Mouse (Mus musculus) hindbrain, embryonic 13.5 days (tissue): ENCODE measurements around the gene Sh3gl1. TPM values are rescaled to one million over a fixed set of nuclear protein-coding genes. Genes with fewer than 3 reads are reported as not detected.

Source experiments
- ATAC-seq: fragments of 200-750 bp; cut with Nextera tagmentation; 2 replicates; pipeline ENCODE4 v1.8.0; 2017; ENCODE audit warnings: moderate TSS enrichment; ENCODE audit not compliant: low FRiP score
- H3K27ac ChIP-seq: fragments of 300-500 bp; sonication (generic); 2 replicates; pipeline ENCODE4 v1.5.1; 2015; ENCODE audit warnings: inconsistent platforms, mild to moderate bottlenecking, moderate library complexity
- H3K27me3 ChIP-seq: fragments of 300-500 bp; sonication (generic); 2 replicates; pipeline ENCODE4 v1.6.1; 2015; ENCODE audit warnings: mild to moderate bottlenecking, inconsistent platforms
- H3K36me3 ChIP-seq: fragments of 300-500 bp; sonication (generic); 2 replicates; pipeline ENCODE4 v1.6.1; 2015; ENCODE audit warnings: mild to moderate bottlenecking, inconsistent platforms
- H3K4me1 ChIP-seq: fragments of 300-500 bp; sonication (generic); replicated peaks from 2 replicates; pipeline ENCODE4 v1.6.1; 2015; ENCODE audit warnings: inconsistent platforms
- H3K4me2 ChIP-seq: fragments of 300-500 bp; sonication (generic); 2 replicates; pipeline ENCODE4 v1.6.1; 2015; ENCODE audit warnings: inconsistent platforms, mild to moderate bottlenecking, moderate library complexity
- H3K4me3 ChIP-seq: fragments of 300-500 bp; sonication (generic); 2 replicates; pipeline ENCODE4 v1.5.1; 2015; ENCODE audit warnings: mild to moderate bottlenecking, inconsistent platforms
- H3K9ac ChIP-seq: fragments of 300-500 bp; sonication (generic); 2 replicates; pipeline ENCODE4 v1.6.1; 2015; ENCODE audit warnings: mild to moderate bottlenecking, inconsistent platforms
- H3K9me3 ChIP-seq: fragments of 300-500 bp; sonication (generic); 2 replicates; pipeline ENCODE4 v1.6.1; 2016; ENCODE audit warnings: inconsistent platforms
- WGBS: fragments of 180-500 bp; shearing (Covaris S2); methylation state at CpG from one replicate; pipeline ENCODE4 v1.1.7; 2015; 5-methylcytosine and 5-hydroxymethylcytosine counted together
- polyA plus RNA-seq: library from polyadenylated mRNA; unstranded; fragments of >200 nt; fragmentation: Nextera tagmentation; extraction: Ambion mirVana; gene quantifications from 2 replicates; pipeline ENCODE4 v1.2.1, GENCODE M21; 2015

Sh3gl1 gene
- polyA plus RNA-seq, 1 experiment from 2014 or later = 118 TPM

- Histone ChIP-seq H3K9me3 (no peaks in the 10 kb centered on the region), H3K4me2 (no peak overlapping the region), H3K27me3 (no peaks in the 10 kb centered on the region), H3K4me3 (no peak overlapping the region), H3K9ac (no peak overlapping the region), H3K4me1 (peaks cover 60% of the 10 kb centered on the region), H3K27ac (no peak overlapping the region), H3K36me3 (peaks cover 43% of the 10 kb centered on the region)
- ATAC-seq = no peak
- 86% methylated on average over 5 of the region's 5 CpGs for WGBS
These were observed 11.5 kb downstream of the Sh3gl1 start for GRCm38 (mm10) chr17:56024931-56025330.

- Histone ChIP-seq H3K36me3 (peaks cover 44% of the 10 kb centered on the region), H3K27me3 (no peaks in the 10 kb centered on the region), H3K4me3 (no peak overlapping the region), H3K9ac (no peak overlapping the region), H3K4me1 (peaks cover 62% of the 10 kb centered on the region), H3K4me2 (no peak overlapping the region), H3K27ac (no peak overlapping the region), H3K9me3 (no peaks in the 10 kb centered on the region)
- WGBS = 76% methylated on average over 2 of the region's 2 CpGs
- ATAC-seq = no peak
These were observed 12.0 kb downstream of the Sh3gl1 start for GRCm38 (mm10) chr17:56024476-56024875.

- WGBS = 88% methylated on average over 5 of the region's 5 CpGs
- H3K4me2 ChIP-seq = no peak overlapping the region
- no peak overlapping the region for H3K4me3 ChIP-seq
- ATAC-seq = no peak
- peak overlapping the region; percentile 56; the same call in 1 of the 2 replicates for H3K27ac ChIP-seq
- H3K27me3 ChIP-seq = no peaks in the 10 kb centered on the region
- peak overlapping the region; percentile 44; the same call in 1 of the 2 replicates for H3K9ac ChIP-seq
- H3K4me1 ChIP-seq = peaks cover 60% of the 10 kb centered on the region
- H3K9me3 ChIP-seq = no peaks in the 10 kb centered on the region
- H3K36me3 ChIP-seq = peaks cover 44% of the 10 kb centered on the region
These were observed 13.0 kb downstream of the Sh3gl1 start for GRCm38 (mm10) chr17:56023386-56023785.

GRCm38 (mm10) chr17:56022989-56023290 is 13.5 kb downstream of the Sh3gl1 start:
- Histone ChIP-seq H3K27me3 (no peaks in the 10 kb centered on the region), H3K9ac (peak overlapping the region; percentile 44; the same call in 1 of the 2 replicates), H3K27ac (peak overlapping the region; percentile 56), H3K36me3 (peaks cover 44% of the 10 kb centered on the region), H3K9me3 (no peaks in the 10 kb centered on the region), H3K4me1 (peaks cover 57% of the 10 kb centered on the region), H3K4me3 (no peak overlapping the region), H3K4me2 (no peak overlapping the region)
- ATAC-seq = no peak
- WGBS = 67% methylated on average over 4 of the region's 4 CpGs

- ATAC-seq = no peak
- Histone ChIP-seq H3K4me1 (peaks cover 55% of the 10 kb centered on the region), H3K27ac (peak overlapping the region; percentile 56), H3K27me3 (no peaks in the 10 kb centered on the region), H3K9ac (peak overlapping the region; percentile 44; the same call in 1 of the 2 replicates), H3K9me3 (no peaks in the 10 kb centered on the region), H3K36me3 (peaks cover 45% of the 10 kb centered on the region), H3K4me2 (no peak overlapping the region), H3K4me3 (no peak overlapping the region)
- WGBS = 54% methylated on average over 2 of the region's 2 CpGs
These were observed 14.1 kb downstream of the Sh3gl1 start for GRCm38 (mm10) chr17:56022131-56022988.

- Histone ChIP-seq H3K27ac (peak overlapping the region; percentile 56), H3K4me1 (peaks cover 49% of the 10 kb centered on the region), H3K4me3 (no peak overlapping the region), H3K36me3 (peaks cover 51% of the 10 kb centered on the region), H3K9me3 (no peaks in the 10 kb centered on the region), H3K4me2 (no peak overlapping the region), H3K27me3 (no peaks in the 10 kb centered on the region), H3K9ac (peak overlapping the region; percentile 44; the same call in 1 of the 2 replicates)
- WGBS = 85% methylated on average over 4 of the region's 4 CpGs
- no peak for ATAC-seq
These were observed 15.1 kb downstream of the Sh3gl1 start for GRCm38 (mm10) chr17:56021161-56021910.

GRCm38 (mm10) chr17:56020400-56021084 is 15.9 kb downstream of the Sh3gl1 start:
- WGBS = 95% methylated on average over 6 of the region's 6 CpGs
- ATAC-seq = 0 out of 2 replicates have a peak, but pooled peaks have one; percentile 8
- Histone ChIP-seq H3K27me3 (no peaks in the 10 kb centered on the region), H3K27ac (peak overlapping the region; percentile 56), H3K4me1 (peaks cover 49% of the 10 kb centered on the region), H3K36me3 (peaks cover 59% of the 10 kb centered on the region), H3K9ac (no peak overlapping the region), H3K9me3 (no peaks in the 10 kb centered on the region), H3K4me3 (no peak overlapping the region), H3K4me2 (no peak overlapping the region)

GRCm38 (mm10) chr17:56018347-56019131 is 17.9 kb downstream of the Sh3gl1 start:
- Histone ChIP-seq H3K9ac (no peak overlapping the region), H3K27ac (peak overlapping the region; percentile 35; the same call in 1 of the 2 replicates), H3K4me1 (peaks cover 38% of the 10 kb centered on the region), H3K27me3 (no peaks in the 10 kb centered on the region), H3K9me3 (no peaks in the 10 kb centered on the region), H3K36me3 (peaks cover 70% of the 10 kb centered on the region), H3K4me2 (no peak overlapping the region), H3K4me3 (no peak overlapping the region)
- peak; percentile 5 for ATAC-seq
- 76% methylated on average over 20 of the region's 20 CpGs for WGBS

- no peak for ATAC-seq
- Histone ChIP-seq H3K27me3 (no peaks in the 10 kb centered on the region), H3K9ac (no peak overlapping the region), H3K27ac (peak overlapping the region; percentile 35; the same call in 1 of the 2 replicates), H3K4me3 (no peak overlapping the region), H3K4me2 (no peak overlapping the region), H3K36me3 (peaks cover 77% of the 10 kb centered on the region), H3K9me3 (no peaks in the 10 kb centered on the region), H3K4me1 (peaks cover 31% of the 10 kb centered on the region)
- 91% methylated on average over 7 of the region's 7 CpGs for WGBS
These were observed 18.6 kb downstream of the Sh3gl1 start for GRCm38 (mm10) chr17:56017848-56018247.

- peak overlapping the region; percentile 40 for H3K27ac ChIP-seq
- no peak overlapping the region for H3K4me3 ChIP-seq
- no peaks in the 10 kb centered on the region for H3K9me3 ChIP-seq
- no peak for ATAC-seq
- H3K4me2 ChIP-seq = no peak overlapping the region
- WGBS = 86% methylated on average over 15 of the region's 15 CpGs
- no peaks in the 10 kb centered on the region for H3K27me3 ChIP-seq
- H3K4me1 ChIP-seq = peaks cover 28% of the 10 kb centered on the region
- H3K9ac ChIP-seq = no peak overlapping the region
- peaks cover 82% of the 10 kb centered on the region for H3K36me3 ChIP-seq
These were observed 19.3 kb downstream of the Sh3gl1 start for GRCm38 (mm10) chr17:56016793-56017785.

- H3K4me3 ChIP-seq = no peak overlapping the region
- WGBS = 86% methylated on average over 8 of the region's 8 CpGs
- no peak overlapping the region for H3K4me2 ChIP-seq
- no peaks in the 10 kb centered on the region for H3K9me3 ChIP-seq
- no peak overlapping the region for H3K27ac ChIP-seq
- ATAC-seq = no peak
- H3K4me1 ChIP-seq = peaks cover 28% of the 10 kb centered on the region
- no peaks in the 10 kb centered on the region for H3K27me3 ChIP-seq
- peaks cover 90% of the 10 kb centered on the region for H3K36me3 ChIP-seq
- H3K9ac ChIP-seq = no peak overlapping the region
These were observed 20.1 kb downstream of the Sh3gl1 start for GRCm38 (mm10) chr17:56016382-56016781.
